Mouse (Mus musculus): ENCODE measurements around the gene Aar2. TPM values are rescaled to one million over a fixed set of nuclear protein-coding genes. Genes with fewer than 3 reads are reported as not detected.
A peak's percentile ranks its signal among the peaks of the same experiment; 100 is the strongest.
"Not testable (repeated sequence)": the region's sequence is repeated elsewhere in the genome, so short reads cannot be mapped to it uniquely, and the experiment has no call there.

Gene Aar2
- polyA plus RNA-seq, 1 experiment from 2014 or later, result 38.6 TPM

DNA sequence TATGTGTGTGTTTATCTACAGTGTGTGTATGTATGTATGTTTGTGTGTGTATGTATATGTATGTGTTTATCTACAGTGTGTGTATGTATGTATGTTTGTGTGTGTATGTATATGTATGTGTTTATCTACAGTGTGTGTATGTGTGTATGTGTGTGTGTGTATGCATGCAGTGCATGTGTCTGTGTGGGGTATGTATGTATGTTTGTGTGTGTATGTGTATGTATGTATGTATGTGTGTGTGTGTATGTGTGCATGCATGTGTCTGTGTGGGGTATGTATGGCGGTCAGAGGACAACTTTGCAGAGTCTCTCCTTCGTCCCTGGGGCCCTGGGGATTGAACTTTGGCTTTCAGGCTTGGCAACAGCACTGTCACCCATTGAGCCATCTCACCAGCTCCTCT lies 30.7 kb upstream of the Aar2 start:
- not testable (repeated sequence) for H3K4me2 ChIP-seq (replicated peaks; ENCODE audit: low read depth, low read length); H3K4me3 ChIP-seq (ENCODE audit: low read depth, low read length); H3K4me1 ChIP-seq (ENCODE audit: control insufficient read depth, insufficient read depth, low read length); H3K9me3 ChIP-seq (ENCODE audit: control insufficient read depth, low read depth, low read length); H3K27ac ChIP-seq (ENCODE audit: low read length); H3K9ac ChIP-seq (replicated peaks; ENCODE audit: low read depth, low read length); H3K27me3 ChIP-seq (ENCODE audit: control insufficient read depth, insufficient read depth, low read length)
- H3K36me3 ChIP-seq (ENCODE audit: control insufficient read depth, insufficient read depth, low read length), result peaks cover 21% of the 10 kb centered on the region
- ATAC-seq (ENCODE audit: insufficient number of reproducible peaks, insufficient read depth, low FRiP score, low read depth), result peak; percentile 83
- WGBS, result 76% methylated on average over 2 of the region's 2 CpGs

DNA sequence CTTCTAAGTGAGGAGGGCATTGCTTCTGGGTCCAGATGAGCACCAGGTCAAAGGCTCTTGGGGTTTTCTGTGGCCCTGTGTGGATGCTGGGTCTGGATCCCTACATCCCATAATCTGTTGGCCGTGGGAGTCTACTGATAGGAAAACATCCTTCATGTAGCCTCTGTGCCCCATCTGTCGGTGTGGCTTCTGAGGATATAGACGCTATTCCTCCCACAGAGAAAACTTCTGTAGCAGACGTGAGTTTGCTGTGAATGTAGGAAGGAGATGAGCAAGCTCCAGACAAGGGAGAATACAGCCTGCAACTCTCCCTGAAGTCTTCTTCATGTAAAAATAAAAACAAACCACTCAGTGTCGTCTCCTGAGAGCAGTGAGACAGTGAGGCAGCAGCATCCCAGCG lies 29.1 kb upstream of the Aar2 start:
- Histone ChIP-seq H3K36me3 (ENCODE audit: control insufficient read depth, insufficient read depth, low read length) (peaks cover 24% of the 10 kb centered on the region), H3K27me3 (ENCODE audit: control insufficient read depth, insufficient read depth, low read length) (no peaks in the 10 kb centered on the region), H3K27ac (ENCODE audit: low read length) (no peak overlapping the region), H3K4me2 (replicated peaks; ENCODE audit: low read depth, low read length) (no peak overlapping the region), H3K4me3 (ENCODE audit: low read depth, low read length) (no peak overlapping the region), H3K9ac (replicated peaks; ENCODE audit: low read depth, low read length) (no peak overlapping the region), H3K9me3 (ENCODE audit: control insufficient read depth, low read depth, low read length) (no peaks in the 10 kb centered on the region), H3K4me1 (ENCODE audit: control insufficient read depth, insufficient read depth, low read length) (no peaks in the 10 kb centered on the region)
- WGBS, result 69% methylated on average over 6 of the region's 6 CpGs
- no peak for ATAC-seq (ENCODE audit: insufficient number of reproducible peaks, insufficient read depth, low FRiP score, low read depth)

DNA sequence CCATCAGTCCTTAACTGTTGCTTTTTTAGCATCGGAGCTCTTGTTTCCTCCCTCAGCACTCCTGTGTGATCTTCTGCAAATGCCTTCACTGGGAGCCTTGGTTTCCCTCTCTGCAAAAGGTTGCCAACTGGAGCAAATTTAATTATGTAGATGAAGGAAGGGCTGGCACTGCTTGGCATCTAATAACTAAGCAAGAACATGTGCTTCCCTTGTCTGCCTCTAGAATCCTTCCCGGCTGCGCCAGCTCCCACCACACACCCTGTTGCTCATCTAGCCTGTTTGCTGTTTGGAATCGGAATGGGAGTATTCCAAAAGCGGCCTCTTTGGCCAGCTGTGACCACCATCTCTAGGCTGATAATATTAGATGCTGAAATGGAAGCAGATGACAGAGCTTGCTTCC lies 27.8 kb upstream of the Aar2 start:
- Histone ChIP-seq H3K4me2 (replicated peaks; ENCODE audit: low read depth, low read length) (no peak overlapping the region), H3K27me3 (ENCODE audit: control insufficient read depth, insufficient read depth, low read length) (no peaks in the 10 kb centered on the region), H3K9me3 (ENCODE audit: control insufficient read depth, low read depth, low read length) (no peaks in the 10 kb centered on the region), H3K4me1 (ENCODE audit: control insufficient read depth, insufficient read depth, low read length) (no peaks in the 10 kb centered on the region), H3K27ac (ENCODE audit: low read length) (no peak overlapping the region), H3K9ac (replicated peaks; ENCODE audit: low read depth, low read length) (no peak overlapping the region), H3K4me3 (ENCODE audit: low read depth, low read length) (no peak overlapping the region), H3K36me3 (ENCODE audit: control insufficient read depth, insufficient read depth, low read length) (peaks cover 21% of the 10 kb centered on the region)
- WGBS, result 90% methylated on average over 5 of the region's 5 CpGs
- no peak for ATAC-seq (ENCODE audit: insufficient number of reproducible peaks, insufficient read depth, low FRiP score, low read depth)

DNA sequence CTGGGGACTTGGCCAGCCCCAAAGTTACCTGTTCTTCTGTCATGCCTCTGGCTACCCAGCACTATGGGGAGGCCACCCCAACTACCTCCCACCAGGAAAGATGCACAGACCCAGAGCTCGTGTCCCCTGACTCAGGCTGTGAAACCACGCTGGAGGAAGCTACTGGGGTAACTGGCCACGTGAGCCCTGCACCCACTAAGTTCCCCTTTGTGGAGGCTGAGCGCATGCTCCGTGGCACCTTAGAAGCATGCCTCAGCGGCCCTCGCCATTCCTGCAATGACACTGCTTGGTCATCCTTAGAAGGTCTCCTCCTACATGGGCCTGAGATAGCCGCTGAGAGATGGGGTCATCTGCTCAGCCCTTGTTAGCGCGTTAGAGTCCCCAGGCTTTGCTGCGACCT lies 24.4 kb upstream of the Aar2 start:
- Histone ChIP-seq H3K4me1 (ENCODE audit: control insufficient read depth, insufficient read depth, low read length) (no peaks in the 10 kb centered on the region), H3K27me3 (ENCODE audit: control insufficient read depth, insufficient read depth, low read length) (no peaks in the 10 kb centered on the region), H3K9me3 (ENCODE audit: control insufficient read depth, low read depth, low read length) (no peaks in the 10 kb centered on the region), H3K36me3 (ENCODE audit: control insufficient read depth, insufficient read depth, low read length) (peaks cover 14% of the 10 kb centered on the region), H3K4me2 (replicated peaks; ENCODE audit: low read depth, low read length) (no peak overlapping the region), H3K27ac (ENCODE audit: low read length) (no peak overlapping the region), H3K9ac (replicated peaks; ENCODE audit: low read depth, low read length) (no peak overlapping the region), H3K4me3 (ENCODE audit: low read depth, low read length) (no peak overlapping the region)
- 86% methylated on average over 11 of the region's 11 CpGs for WGBS
- no peak for ATAC-seq (ENCODE audit: insufficient number of reproducible peaks, insufficient read depth, low FRiP score, low read depth)

DNA sequence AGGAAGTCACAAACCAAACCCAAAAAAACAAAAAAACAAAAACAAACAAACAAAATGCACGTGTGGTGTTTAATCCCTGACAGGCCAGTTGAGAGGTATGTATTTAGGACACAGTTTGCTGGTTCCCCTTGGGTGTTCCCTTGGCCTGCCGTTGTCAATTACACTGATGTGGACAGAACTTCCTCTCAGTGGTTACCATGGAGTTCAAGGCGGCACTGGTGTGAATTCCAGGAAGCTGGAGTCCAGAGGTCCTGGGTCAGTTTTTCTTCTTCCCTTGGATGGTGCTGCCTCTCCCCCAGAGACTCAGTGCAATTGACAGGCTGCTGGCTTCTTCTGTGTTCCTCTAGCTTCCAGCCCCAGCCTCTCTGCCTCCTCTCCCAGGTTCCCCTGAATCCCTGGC lies 23.3 kb upstream of the Aar2 start:
- Histone ChIP-seq H3K9ac (replicated peaks; ENCODE audit: low read depth, low read length) (no peak overlapping the region), H3K4me3 (ENCODE audit: low read depth, low read length) (no peak overlapping the region), H3K9me3 (ENCODE audit: control insufficient read depth, low read depth, low read length) (no peaks in the 10 kb centered on the region), H3K4me1 (ENCODE audit: control insufficient read depth, insufficient read depth, low read length) (no peaks in the 10 kb centered on the region), H3K27me3 (ENCODE audit: control insufficient read depth, insufficient read depth, low read length) (no peaks in the 10 kb centered on the region), H3K36me3 (ENCODE audit: control insufficient read depth, insufficient read depth, low read length) (peaks cover 12% of the 10 kb centered on the region), H3K4me2 (replicated peaks; ENCODE audit: low read depth, low read length) (no peak overlapping the region), H3K27ac (ENCODE audit: low read length) (no peak overlapping the region)
- WGBS, result 50% methylated on average over 3 of the region's 3 CpGs
- ATAC-seq (ENCODE audit: insufficient number of reproducible peaks, insufficient read depth, low FRiP score, low read depth), result no peak

DNA sequence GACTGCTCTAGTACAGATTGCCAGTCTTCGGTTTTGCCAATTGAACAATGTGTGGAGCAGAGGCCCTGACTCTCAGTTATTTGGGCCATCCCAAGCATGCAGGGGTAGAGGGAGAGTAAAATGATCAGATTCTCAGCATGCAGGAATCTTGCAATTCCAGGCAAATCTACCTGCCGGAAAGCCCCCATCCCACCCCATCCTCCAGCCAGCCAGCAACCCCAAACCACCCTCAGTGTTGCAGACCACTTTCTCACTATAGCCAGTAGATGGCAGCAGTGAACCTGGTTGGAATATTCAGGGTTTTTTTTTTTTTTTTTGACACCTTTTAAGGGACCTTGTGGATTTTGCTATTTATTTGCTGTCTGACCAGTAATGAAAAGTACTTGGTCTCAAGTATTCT lies 17.7 kb upstream of the Aar2 start:
- no peaks in the 10 kb centered on the region for H3K9me3 ChIP-seq (ENCODE audit: control insufficient read depth, low read depth, low read length)
- no peak overlapping the region for H3K4me3 ChIP-seq (ENCODE audit: low read depth, low read length)
- peaks cover 8% of the 10 kb centered on the region; the same call in 1 of the 2 replicates for H3K36me3 ChIP-seq (ENCODE audit: control insufficient read depth, insufficient read depth, low read length)
- no peak overlapping the region for H3K9ac ChIP-seq (replicated peaks; ENCODE audit: low read depth, low read length)
- no peak overlapping the region for H3K4me2 ChIP-seq (replicated peaks; ENCODE audit: low read depth, low read length)
- no peaks in the 10 kb centered on the region for H3K4me1 ChIP-seq (ENCODE audit: control insufficient read depth, insufficient read depth, low read length)
- no peak overlapping the region for H3K27ac ChIP-seq (ENCODE audit: low read length)
- 58% methylated on average over 2 of the region's 2 CpGs for WGBS
- H3K27me3 ChIP-seq (ENCODE audit: control insufficient read depth, insufficient read depth, low read length), result no peaks in the 10 kb centered on the region
- no peak for ATAC-seq (ENCODE audit: insufficient number of reproducible peaks, insufficient read depth, low FRiP score, low read depth)

DNA sequence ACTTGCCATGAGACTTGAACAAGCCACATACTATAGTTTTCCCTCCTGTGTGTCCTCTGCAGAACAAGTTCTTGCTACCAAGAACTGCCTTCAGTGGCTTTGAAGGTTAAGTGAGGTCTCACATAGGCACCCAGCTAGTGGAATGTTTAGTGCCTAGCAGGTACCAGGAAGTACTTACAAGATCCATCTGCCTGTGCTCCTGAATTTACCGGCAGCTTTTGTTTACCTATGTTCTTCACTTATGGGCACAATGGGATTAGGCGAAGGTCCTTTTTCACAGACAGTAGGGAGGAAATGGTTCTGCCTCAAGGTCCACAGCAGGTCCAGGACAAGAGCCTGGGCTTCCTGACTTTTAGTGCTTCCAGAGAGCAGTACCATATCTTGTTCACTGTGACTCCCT lies 14.2 kb upstream of the Aar2 start:
- Histone ChIP-seq H3K4me3 (ENCODE audit: low read depth, low read length) (no peak overlapping the region), H3K27me3 (ENCODE audit: control insufficient read depth, insufficient read depth, low read length) (no peaks in the 10 kb centered on the region), H3K4me2 (replicated peaks; ENCODE audit: low read depth, low read length) (no peak overlapping the region), H3K27ac (ENCODE audit: low read length) (no peak overlapping the region), H3K9ac (replicated peaks; ENCODE audit: low read depth, low read length) (no peak overlapping the region), H3K36me3 (ENCODE audit: control insufficient read depth, insufficient read depth, low read length) (peaks cover 13% of the 10 kb centered on the region), H3K9me3 (ENCODE audit: control insufficient read depth, low read depth, low read length) (no peaks in the 10 kb centered on the region), H3K4me1 (ENCODE audit: control insufficient read depth, insufficient read depth, low read length) (no peaks in the 10 kb centered on the region)
- no peak for ATAC-seq (ENCODE audit: insufficient number of reproducible peaks, insufficient read depth, low FRiP score, low read depth)
- 57% methylated on average over 2 of the region's 2 CpGs for WGBS

DNA sequence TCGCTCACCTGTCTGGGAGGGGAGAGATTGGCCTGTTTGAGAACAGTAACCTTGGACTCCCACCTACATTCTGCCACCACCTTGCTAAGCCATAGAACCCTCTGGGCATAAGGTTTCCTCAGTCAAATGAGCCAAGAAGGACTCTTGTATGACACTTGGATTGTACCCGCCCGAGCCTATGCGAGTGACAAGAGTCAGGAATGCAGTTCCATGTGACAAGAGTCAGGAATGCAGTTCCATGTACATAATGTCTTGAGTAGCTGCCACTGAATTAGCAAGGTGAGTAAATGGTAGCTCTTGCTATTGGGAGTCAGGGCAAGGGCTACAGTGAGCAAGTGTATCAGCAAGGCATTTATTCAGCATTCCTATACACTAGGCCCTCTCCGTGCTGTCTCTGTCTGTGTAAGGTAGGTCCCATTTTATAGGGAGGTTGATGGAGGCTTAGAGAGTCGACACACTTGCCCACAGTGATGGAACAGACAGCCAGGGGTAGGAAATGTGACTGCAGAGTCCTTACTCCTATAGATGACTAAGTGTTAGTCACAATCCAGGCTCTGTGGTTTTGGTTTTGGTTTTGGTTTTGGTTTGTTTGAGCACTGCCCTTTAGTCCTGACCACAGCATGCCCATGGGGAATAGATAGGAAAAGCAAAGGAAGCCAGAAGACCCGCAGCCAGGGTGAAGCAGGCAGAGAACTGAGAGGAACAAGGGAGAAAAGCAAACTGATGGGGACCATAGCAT lies 8.4 kb upstream of the Aar2 start:
- no peak overlapping the region for H3K4me2 ChIP-seq (replicated peaks; ENCODE audit: low read depth, low read length)
- no peaks in the 10 kb centered on the region for H3K9me3 ChIP-seq (ENCODE audit: control insufficient read depth, low read depth, low read length)
- no peak overlapping the region for H3K9ac ChIP-seq (replicated peaks; ENCODE audit: low read depth, low read length)
- H3K36me3 ChIP-seq (ENCODE audit: control insufficient read depth, insufficient read depth, low read length), result peaks cover 5% of the 10 kb centered on the region
- H3K4me1 ChIP-seq (ENCODE audit: control insufficient read depth, insufficient read depth, low read length), result no peaks in the 10 kb centered on the region
- H3K27ac ChIP-seq (ENCODE audit: low read length), result no peak overlapping the region
- no peak for ATAC-seq (ENCODE audit: insufficient number of reproducible peaks, insufficient read depth, low FRiP score, low read depth)
- H3K27me3 ChIP-seq (ENCODE audit: control insufficient read depth, insufficient read depth, low read length), result no peaks in the 10 kb centered on the region
- 86% methylated on average over 7 of the region's 7 CpGs for WGBS
- H3K4me3 ChIP-seq (ENCODE audit: low read depth, low read length), result no peak overlapping the region

DNA sequence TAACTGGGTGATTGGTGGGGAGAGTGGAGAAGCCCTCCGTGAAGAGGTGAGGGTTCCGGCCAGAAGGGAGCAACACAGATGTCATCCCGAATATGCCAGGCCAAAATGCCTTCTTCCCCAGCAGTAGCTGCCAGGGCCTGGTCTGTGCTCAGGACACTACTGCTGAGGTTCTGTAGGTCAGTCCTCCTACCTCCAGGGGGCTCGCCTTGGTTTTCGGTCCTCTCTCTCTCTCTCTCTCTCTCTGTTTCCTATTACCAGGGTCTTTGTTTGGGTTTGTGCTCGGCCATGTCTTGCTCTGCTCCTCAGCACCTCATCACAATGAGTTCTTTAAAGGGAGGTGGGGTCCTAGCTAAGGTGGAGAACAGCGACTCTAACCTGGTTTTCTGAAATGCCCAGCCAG lies 6.4 kb upstream of the Aar2 start:
- Histone ChIP-seq H3K27ac (ENCODE audit: low read length) (no peak overlapping the region), H3K4me3 (ENCODE audit: low read depth, low read length) (no peak overlapping the region), H3K9ac (replicated peaks; ENCODE audit: low read depth, low read length) (no peak overlapping the region), H3K4me1 (ENCODE audit: control insufficient read depth, insufficient read depth, low read length) (no peaks in the 10 kb centered on the region), H3K9me3 (ENCODE audit: control insufficient read depth, low read depth, low read length) (no peaks in the 10 kb centered on the region), H3K27me3 (ENCODE audit: control insufficient read depth, insufficient read depth, low read length) (no peaks in the 10 kb centered on the region), H3K36me3 (ENCODE audit: control insufficient read depth, insufficient read depth, low read length) (peaks cover 5% of the 10 kb centered on the region), H3K4me2 (replicated peaks; ENCODE audit: low read depth, low read length) (no peak overlapping the region)
- no peak for ATAC-seq (ENCODE audit: insufficient number of reproducible peaks, insufficient read depth, low FRiP score, low read depth)
- WGBS, result 83% methylated on average over 7 of the region's 7 CpGs
